Comparison of ENCODE assay signal across 9 mouse cellular contexts in genomic region chr11:97820840-97821239, GRCm38 (mm10). TPM values are rescaled to one million over a fixed set of nuclear protein-coding genes. Genes with fewer than 3 reads are reported as not detected.
A peak's percentile ranks its signal among the peaks of the same experiment; 100 is the strongest.
DNase-seq lines count a peak whose midpoint lies in the region; ATAC-seq and TF ChIP-seq lines count a peak whose summit lies in the region.
"Had no signal": no experiment of that assay in that cellular context is flagged by ENCODE, and none has a peak within 500 bp of the region (broad histone marks: within the 10 kb centered on the region; RNA-seq: fewer than 3 reads in every experiment).

No protein-coding gene starts in this region.

- H3K27ac ChIP-seq in embryonic facial prominence, embryonic 13.5 days, result no peak overlapping the region
- no peak overlapping the region for H3K27ac ChIP-seq in embryonic facial prominence, embryonic 10.5 days (replicated peaks)
- peak overlapping the region; percentile 48; the same call in 1 of the 2 replicates for H3K27ac ChIP-seq in heart, embryonic 16.5 days (ENCODE audit: low read length)
- no peak overlapping the region for H3K27ac ChIP-seq in liver, embryonic 14.5 days

- WGBS in embryonic facial prominence, embryonic 13.5 days, result 77% methylated on average over 4 of the region's 4 CpGs
- 77% methylated on average over 4 of the region's 4 CpGs for WGBS in embryonic facial prominence, embryonic 10.5 days
- 21% methylated on average over 4 of the region's 4 CpGs for WGBS in heart, embryonic 16.5 days
- 48% methylated on average over 4 of the region's 4 CpGs for WGBS in liver, embryonic 14.5 days (ENCODE audit: insufficient replicate concordance)

- DNase-seq in embryonic facial prominence, embryonic 10.5 days (ENCODE audit: low spot score), result no peak
- peak; percentile 93 for DNase-seq in adrenal gland, adult 2 months
- DNase-seq in liver, embryonic 14.5 days (ENCODE audit: low read depth in 3 of 3, low spot score in 3 of 3), result no peak
- DNase-seq in c-Kit-positive CD71-positive TER-119-positive erythroid progenitor cells, embryonic 14.5 days (ENCODE audit: low spot score), result no peak
- no peak for DNase-seq in layer of hippocampus, adult 9-10 months (ENCODE audit: low spot score)

- H3K4me3 ChIP-seq in embryonic facial prominence, embryonic 13.5 days, result no peak overlapping the region
- H3K4me3 ChIP-seq in embryonic facial prominence, embryonic 10.5 days, result no peak overlapping the region
- no peak overlapping the region for H3K4me3 ChIP-seq in heart, embryonic 16.5 days (ENCODE audit: low read length)
- H3K4me3 ChIP-seq in liver, embryonic 14.5 days (ENCODE audit: insufficient read depth in 1 of 2, low read depth in 2 of 2, low read length in 2 of 2), result no peak overlapping the region

- TF ChIP-seq EP300 in liver, embryonic 14.5 days (IDR thresholded peaks at IDR 0.05; ENCODE audit: low read depth), result no peak

- H3K9me3 ChIP-seq in embryonic facial prominence, embryonic 13.5 days, result no peaks in the 10 kb centered on the region
- H3K9me3 ChIP-seq in embryonic facial prominence, embryonic 10.5 days, result no peaks in the 10 kb centered on the region
- H3K9me3 ChIP-seq in heart, embryonic 16.5 days (replicated peaks; ENCODE audit: control insufficient read depth, low read length), result no peaks in the 10 kb centered on the region
- H3K9me3 ChIP-seq in liver, embryonic 14.5 days (ENCODE audit: control insufficient read depth, low read length), result no peaks in the 10 kb centered on the region

- no peak for ATAC-seq in embryonic facial prominence, embryonic 13.5 days (ENCODE audit: insufficient number of reproducible peaks, insufficient read depth, low FRiP score, low TSS enrichment, low read depth)
- no peak for ATAC-seq in heart, embryonic 16.5 days (replicated peaks; ENCODE audit: extremely low read depth, insufficient read depth, low FRiP score)
- peak; percentile 51; the same call in 1 of the 2 replicates for ATAC-seq in liver, embryonic 14.5 days (ENCODE audit: insufficient read depth)
- ATAC-seq in erythroid progenitor cell, adult 5-6 weeks (replicated peaks; ENCODE audit: low FRiP score, poor library complexity, severe bottlenecking), result no peak

- H3K36me3 ChIP-seq in embryonic facial prominence, embryonic 13.5 days, result peaks cover 87% of the 10 kb centered on the region
- H3K36me3 ChIP-seq in embryonic facial prominence, embryonic 10.5 days (replicated peaks), result peaks cover 80% of the 10 kb centered on the region
- H3K36me3 ChIP-seq in heart, embryonic 16.5 days (ENCODE audit: control insufficient read depth, insufficient read depth), result peaks cover 13% of the 10 kb centered on the region
- H3K36me3 ChIP-seq in liver, embryonic 14.5 days (replicated peaks; ENCODE audit: control insufficient read depth, insufficient read depth, low read depth), result no peaks in the 10 kb centered on the region

- H3K4me2 ChIP-seq in embryonic facial prominence, embryonic 13.5 days, result no peak overlapping the region
- H3K4me2 ChIP-seq in heart, embryonic 16.5 days (ENCODE audit: low read depth, low read length), result no peak overlapping the region
- no peak overlapping the region for H3K4me2 ChIP-seq in liver, embryonic 14.5 days (ENCODE audit: low read depth)

- no peaks in the 10 kb centered on the region for H3K27me3 ChIP-seq in embryonic facial prominence, embryonic 13.5 days
- no peaks in the 10 kb centered on the region for H3K27me3 ChIP-seq in embryonic facial prominence, embryonic 10.5 days (replicated peaks; ENCODE audit: low read depth, poor library complexity, severe bottlenecking)
- H3K27me3 ChIP-seq in heart, embryonic 16.5 days (ENCODE audit: control insufficient read depth, insufficient read depth, low read length), result no peaks in the 10 kb centered on the region
- no peaks in the 10 kb centered on the region for H3K27me3 ChIP-seq in liver, embryonic 14.5 days (ENCODE audit: control insufficient read depth, insufficient read depth, low read length)

- 0 out of 2 replicates have a peak overlapping the region, but pooled peaks have one; percentile 21 for H3K9ac ChIP-seq in embryonic facial prominence, embryonic 13.5 days
- no peak overlapping the region for H3K9ac ChIP-seq in heart, embryonic 16.5 days (ENCODE audit: low read length)
- H3K9ac ChIP-seq in liver, embryonic 14.5 days (replicated peaks), result no peak overlapping the region

- H3K4me1 ChIP-seq in embryonic facial prominence, embryonic 13.5 days, result peaks cover 36% of the 10 kb centered on the region
- peaks cover 63% of the 10 kb centered on the region for H3K4me1 ChIP-seq in embryonic facial prominence, embryonic 10.5 days
- peaks cover 60% of the 10 kb centered on the region for H3K4me1 ChIP-seq in heart, embryonic 16.5 days (ENCODE audit: control insufficient read depth, insufficient read depth, low read length)
- H3K4me1 ChIP-seq in liver, embryonic 14.5 days (replicated peaks; ENCODE audit: control insufficient read depth in 2 of 2, insufficient read depth in 2 of 2, low read length in 1 of 2), result peaks cover 11 to 39% of the 10 kb centered on the region in 2 experiments

- no peak for TF ChIP-seq CTCF in liver, embryonic 14.5 days (IDR thresholded peaks at IDR 0.05; ENCODE audit: low read depth)

RNA-seq across cellular contexts. Expression of gene B230217C12Rik, which starts 19.7 kb away (rescaled TPM):
- 10.5 and 11.8 TPM in 2 replicates for polyA plus RNA-seq in embryonic facial prominence, embryonic 13.5 days (2015; fragmentation: Nextera tagmentation; extraction: Ambion mirVana)
- 14.0 and 16.0 TPM in 2 replicates for polyA plus RNA-seq in embryonic facial prominence, embryonic 10.5 days (2016; fragmentation: Nextera tagmentation; extraction: Ambion mirVana)
- total RNA-seq in adrenal gland, adult 2 months (2021), result 1 to 10 TPM; 2.9 to 4.6 TPM
- polyA plus RNA-seq in adrenal gland, adult 2 months (2012; rRNA removed), result 1.8 and 2.5 TPM in 2 replicates
- polyA plus RNA-seq in heart, embryonic 16.5 days (2015; fragmentation: Nextera tagmentation; extraction: Ambion mirVana), result 2.5 and 3.2 TPM in 2 replicates
- polyA plus RNA-seq in liver, embryonic 14.5 days (2012; rRNA removed), result 0.60 and 0.81 TPM in 2 replicates
- 0.19 and 0.63 TPM in 2 replicates for polyA plus RNA-seq in liver, embryonic 14.5 days (2014; fragmentation: Nextera tagmentation; extraction: Ambion mirVana)
- not detected in 2 replicates for total RNA-seq in erythroid progenitor cell, adult 5-6 weeks (2015; ENCODE audit: low replicate concordance)
- total RNA-seq in erythroid progenitor cell, adult 5-6 weeks (2017; ENCODE audit: low replicate concordance), result not detected in 2 replicates

RNA-seq across cellular contexts. Expression of gene Lasp1, which starts 22.0 kb away (rescaled TPM):
- 122 and 131 TPM in 2 replicates for polyA plus RNA-seq in embryonic facial prominence, embryonic 13.5 days (2015; fragmentation: Nextera tagmentation; extraction: Ambion mirVana)
- 90.5 and 98.7 TPM in 2 replicates for polyA plus RNA-seq in embryonic facial prominence, embryonic 10.5 days (2016; fragmentation: Nextera tagmentation; extraction: Ambion mirVana)
- 100 to 1,000 TPM; 118 to 172 TPM for total RNA-seq in adrenal gland, adult 2 months (2021)
- 127 and 138 TPM in 2 replicates for polyA plus RNA-seq in adrenal gland, adult 2 months (2012; rRNA removed)
- polyA plus RNA-seq in heart, embryonic 16.5 days (2015; fragmentation: Nextera tagmentation; extraction: Ambion mirVana), result 52.9 and 59.0 TPM in 2 replicates
- polyA plus RNA-seq in liver, embryonic 14.5 days (2012; rRNA removed), result 19.1 and 19.5 TPM in 2 replicates
- polyA plus RNA-seq in liver, embryonic 14.5 days (2014; fragmentation: Nextera tagmentation; extraction: Ambion mirVana), result 15.5 and 20.3 TPM in 2 replicates
- total RNA-seq in erythroid progenitor cell, adult 5-6 weeks (2015; ENCODE audit: low replicate concordance), result 28.9 and 33.5 TPM in 2 replicates
- 14.8 and 57.0 TPM in 2 replicates for total RNA-seq in erythroid progenitor cell, adult 5-6 weeks (2017; ENCODE audit: low replicate concordance)

RNA-seq across cellular contexts. Expression of gene Rpl23, which starts 38.6 kb away (rescaled TPM):
- 596 and 632 TPM in 2 replicates for polyA plus RNA-seq in embryonic facial prominence, embryonic 13.5 days (2015; fragmentation: Nextera tagmentation; extraction: Ambion mirVana)
- 481 and 487 TPM in 2 replicates for polyA plus RNA-seq in embryonic facial prominence, embryonic 10.5 days (2016; fragmentation: Nextera tagmentation; extraction: Ambion mirVana)
- 100 to 1,000 TPM; 700 to 846 TPM for total RNA-seq in adrenal gland, adult 2 months (2021)
- 13.7 and 14.2 TPM in 2 replicates for polyA plus RNA-seq in adrenal gland, adult 2 months (2012; rRNA removed)
- polyA plus RNA-seq in heart, embryonic 16.5 days (2015; fragmentation: Nextera tagmentation; extraction: Ambion mirVana), result 299 and 310 TPM in 2 replicates
- 229 and 484 TPM in 2 replicates for polyA plus RNA-seq in liver, embryonic 14.5 days (2012; rRNA removed)
- polyA plus RNA-seq in liver, embryonic 14.5 days (2014; fragmentation: Nextera tagmentation; extraction: Ambion mirVana), result 485 and 502 TPM in 2 replicates
- 324 and 337 TPM in 2 replicates for total RNA-seq in erythroid progenitor cell, adult 5-6 weeks (2015; ENCODE audit: low replicate concordance)
- 331 and 402 TPM in 2 replicates for total RNA-seq in erythroid progenitor cell, adult 5-6 weeks (2017; ENCODE audit: low replicate concordance)

RNA-seq across cellular contexts. Expression of gene 1700001P01Rik, which starts 45.1 kb away (rescaled TPM):
- polyA plus RNA-seq in embryonic facial prominence, embryonic 13.5 days (2015; fragmentation: Nextera tagmentation; extraction: Ambion mirVana), result 0.62 and 0.84 TPM in 2 replicates
- polyA plus RNA-seq in embryonic facial prominence, embryonic 10.5 days (2016; fragmentation: Nextera tagmentation; extraction: Ambion mirVana), result 0.85 and 1.1 TPM in 2 replicates
- under 1 TPM in 1 of 2 experiments, not detected in 1; 0.49 TPM for total RNA-seq in adrenal gland, adult 2 months (2021)
- not detected in 2 replicates for polyA plus RNA-seq in adrenal gland, adult 2 months (2012; rRNA removed)
- polyA plus RNA-seq in heart, embryonic 16.5 days (2015; fragmentation: Nextera tagmentation; extraction: Ambion mirVana), result 0.25 and 0.41 TPM in 2 replicates
- polyA plus RNA-seq in liver, embryonic 14.5 days (2012; rRNA removed), result 0.08 TPM in 1 of 2 replicates, not detected in the other
- not detected in 2 replicates for polyA plus RNA-seq in liver, embryonic 14.5 days (2014; fragmentation: Nextera tagmentation; extraction: Ambion mirVana)
- total RNA-seq in erythroid progenitor cell, adult 5-6 weeks (2015; ENCODE audit: low replicate concordance), result not detected in 2 replicates
- not detected in 2 replicates for total RNA-seq in erythroid progenitor cell, adult 5-6 weeks (2017; ENCODE audit: low replicate concordance)
- polyA plus RNA-seq: embryonic facial prominence, embryonic 11.5 days had no signal

RNA-seq across cellular contexts. Expression of gene Cwc25, which starts 54.5 kb away (rescaled TPM):
- polyA plus RNA-seq in embryonic facial prominence, embryonic 13.5 days (2015; fragmentation: Nextera tagmentation; extraction: Ambion mirVana), result 22.5 and 23.3 TPM in 2 replicates
- 22.0 and 24.2 TPM in 2 replicates for polyA plus RNA-seq in embryonic facial prominence, embryonic 10.5 days (2016; fragmentation: Nextera tagmentation; extraction: Ambion mirVana)
- 10 to 100 TPM; 17.5 to 28.9 TPM for total RNA-seq in adrenal gland, adult 2 months (2021)
- 5.1 and 6.5 TPM in 2 replicates for polyA plus RNA-seq in adrenal gland, adult 2 months (2012; rRNA removed)
- polyA plus RNA-seq in heart, embryonic 16.5 days (2015; fragmentation: Nextera tagmentation; extraction: Ambion mirVana), result 10.7 and 12.5 TPM in 2 replicates
- polyA plus RNA-seq in liver, embryonic 14.5 days (2012; rRNA removed), result 4.5 and 5.7 TPM in 2 replicates
- 3.5 and 4.5 TPM in 2 replicates for polyA plus RNA-seq in liver, embryonic 14.5 days (2014; fragmentation: Nextera tagmentation; extraction: Ambion mirVana)
- total RNA-seq in erythroid progenitor cell, adult 5-6 weeks (2015; ENCODE audit: low replicate concordance), result 8.3 and 13.8 TPM in 2 replicates
- total RNA-seq in erythroid progenitor cell, adult 5-6 weeks (2017; ENCODE audit: low replicate concordance), result 8.8 and 19.1 TPM in 2 replicates

Comparison
In these comparisons a context has a peak if more than half of its experiments do, and no peak if none do; other contexts are left out.
1. RNA of gene Rpl23, which starts 38.6 kb away (polyA plus RNA-seq): 596 to 632 TPM in embryonic facial prominence, embryonic 13.5 days, 229 to 502 TPM in liver, embryonic 14.5 days, 481 to 487 TPM in embryonic facial prominence, embryonic 10.5 days and 299 to 310 TPM in heart, embryonic 16.5 days; 13.7 to 14.2 TPM in adrenal gland, adult 2 months; every median in the first group is over 10 times any median in the second.